Mouse (Mus musculus) cerebellum, postnatal 4 days (tissue): Measurements from ENCODE around the gene Nxt1.

Experiments
- DNase-seq, 2 experiments: peaks; one replicate each; pipeline ENCODE4 v3.0.0; 2022; ENCODE audit warnings: low spot score in 2 of 2, mixed read lengths in 1 of 2

Nxt1 gene

DNA sequence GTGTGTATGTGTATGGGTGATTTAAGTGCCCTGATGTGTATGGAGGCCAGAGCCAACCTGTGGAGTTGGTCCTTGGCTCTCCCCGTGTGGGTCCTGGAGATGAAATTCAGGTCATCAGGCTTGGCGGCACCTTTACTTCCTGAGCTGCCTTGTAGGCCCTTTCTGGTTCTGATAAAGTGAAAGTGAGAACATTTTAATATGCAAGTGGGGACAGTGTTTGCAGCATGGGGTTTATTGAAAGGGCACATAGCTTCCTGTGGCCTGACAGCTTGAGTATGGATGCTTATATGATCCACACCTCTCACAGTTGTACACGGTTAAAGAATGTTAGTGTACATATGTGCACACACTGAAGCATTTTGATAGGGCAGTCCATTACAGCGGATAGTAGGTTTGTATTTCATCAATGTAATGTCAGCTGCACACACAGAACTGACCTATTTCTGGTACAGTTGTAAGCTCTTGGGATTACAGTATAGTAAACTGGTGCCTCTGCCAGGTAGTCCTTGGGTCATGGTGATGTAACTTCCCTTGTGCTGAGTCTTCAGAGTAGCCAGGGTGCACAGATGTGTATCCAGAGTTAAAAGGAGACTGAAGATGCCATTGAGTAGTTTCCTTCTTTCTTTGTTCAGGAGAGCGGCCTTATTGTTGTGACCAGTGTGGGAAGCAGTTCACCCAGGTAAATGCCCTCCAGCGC, 17.2 kb downstream of the Nxt1 start:
- no peak for DNase-seq

DNA sequence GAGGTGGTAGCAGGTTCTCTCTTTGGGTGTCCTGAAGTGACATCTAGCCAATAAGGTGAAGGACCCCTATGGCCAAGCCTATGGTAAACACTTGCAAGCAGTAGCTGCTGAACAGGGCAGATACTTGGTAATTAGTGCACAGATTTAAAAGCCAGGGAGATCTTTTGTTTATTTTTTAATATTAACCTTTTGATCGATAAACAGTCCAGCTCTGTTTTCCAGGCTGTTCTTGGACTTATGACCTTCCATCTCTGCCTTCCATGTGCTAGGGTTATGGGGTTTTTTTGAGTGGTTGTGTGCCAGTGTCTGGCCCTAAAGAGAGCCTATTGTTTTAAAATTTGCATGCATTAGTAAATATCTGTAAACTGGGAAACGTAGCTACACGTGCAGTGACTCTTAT, 17.9 kb downstream of the Nxt1 start:
- DNase-seq, result no peak

DNA sequence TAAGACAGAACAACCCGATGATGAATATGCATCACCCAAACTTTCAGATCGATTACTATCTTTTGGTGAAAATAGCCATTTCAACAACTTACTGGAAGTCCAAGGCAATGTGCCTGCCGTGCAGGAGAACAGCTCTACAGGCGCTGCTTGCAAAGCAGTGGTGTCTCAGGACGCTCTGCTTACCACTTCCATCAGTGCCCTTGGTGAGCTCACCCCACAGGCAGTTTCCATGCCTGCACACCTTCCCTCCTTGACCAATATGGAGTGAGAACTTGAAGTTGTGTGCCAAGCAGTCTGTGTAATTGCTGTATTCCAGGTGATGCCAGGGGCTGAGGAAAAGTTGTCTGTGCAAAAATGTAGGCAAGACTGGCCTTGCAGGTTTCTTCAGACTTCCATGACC, 18.4 kb downstream of the Nxt1 start:
- DNase-seq, result no peak

GRCm38 (mm10) chr2:148698571-148698970, 26.2 kb downstream of the Nxt1 start:
- no peak for DNase-seq

DNA sequence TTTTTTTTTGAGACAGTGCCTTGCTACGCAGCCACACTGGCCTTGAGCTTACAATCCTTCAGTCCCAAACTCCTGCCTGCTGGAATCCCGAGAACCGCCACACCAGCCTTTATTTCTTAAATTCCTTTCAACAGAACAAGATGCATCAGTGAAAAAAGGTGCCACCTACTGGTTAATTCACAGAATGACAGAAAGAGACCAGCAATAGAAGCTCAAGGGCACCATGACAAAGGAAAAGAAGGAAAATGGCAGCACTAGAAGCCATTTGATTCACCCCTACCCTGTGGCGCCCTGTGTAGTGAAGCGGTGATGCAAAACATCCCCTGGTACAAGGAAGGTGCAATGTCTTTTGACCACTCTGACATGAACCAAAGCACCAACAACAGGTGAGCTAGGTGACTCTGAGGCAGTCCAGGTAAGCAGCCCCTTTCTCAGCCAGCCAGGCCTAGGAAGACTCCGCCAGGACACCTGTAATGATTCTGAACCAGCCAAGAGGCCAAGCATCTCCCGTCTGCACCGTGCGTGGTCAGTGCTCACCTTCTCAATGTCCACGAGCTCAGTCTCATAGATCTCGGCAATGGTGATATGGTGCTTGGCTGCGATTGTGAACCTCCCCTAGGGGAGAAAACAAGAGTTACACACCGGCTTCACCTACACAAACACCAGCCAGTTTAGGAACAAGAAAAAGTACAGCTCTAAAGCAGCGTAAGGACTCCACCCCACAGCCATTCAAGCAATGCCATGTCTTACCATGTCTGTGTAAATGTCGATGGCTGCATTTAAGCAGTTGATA, 34.2 kb downstream of the Nxt1 start:
- no peak for DNase-seq

DNA sequence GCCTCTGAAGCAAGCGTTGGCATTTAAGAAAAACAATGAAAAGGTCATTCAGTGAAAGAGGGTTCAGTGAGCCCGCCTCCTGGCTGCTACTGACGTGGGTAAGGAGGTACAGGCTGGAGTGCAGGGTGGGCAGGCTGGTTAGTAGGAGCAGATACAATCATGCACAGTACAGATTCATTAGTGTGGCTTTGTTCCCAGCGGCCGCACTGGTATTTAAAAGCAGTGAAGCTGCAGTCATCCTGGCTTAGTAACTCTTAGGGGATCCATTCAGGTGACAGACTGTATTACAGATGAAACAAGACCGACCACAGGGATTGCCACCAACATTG, 34.8 kb downstream of the Nxt1 start:
- DNase-seq, result no peak

GRCm38 (mm10) chr2:148712326-148712725, 39.9 kb downstream of the Nxt1 start:
- DNase-seq, result no peak

DNA sequence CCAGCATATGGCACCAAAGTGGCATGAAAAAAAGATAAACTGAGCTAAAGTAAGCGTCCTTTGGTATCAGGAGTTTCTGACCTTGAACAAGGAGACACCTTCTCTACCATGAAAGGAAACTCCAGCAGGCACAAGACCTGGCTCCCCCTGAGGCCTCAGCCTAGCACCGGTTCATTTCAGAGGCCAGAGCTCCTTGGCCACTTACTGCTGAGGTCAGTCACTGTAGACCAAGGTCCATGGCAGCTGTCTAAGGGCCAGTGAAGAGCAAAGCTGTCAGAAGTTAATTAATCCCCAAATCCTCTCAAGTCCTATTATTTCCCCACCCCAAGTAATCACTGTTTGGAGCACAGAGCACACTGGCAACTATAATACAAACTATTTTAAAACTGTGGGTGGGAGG, 44.7 kb downstream of the Nxt1 start:
- no peak for DNase-seq

- no peak for DNase-seq
Observed at GRCm38 (mm10) chr2:148719271-148719995, 47.0 kb downstream of the Nxt1 start.
